Mouse (Mus musculus) thymus, postnatal 0 days (tissue): ENCODE measurements around the gene Dock9. TPM values are rescaled to one million over a fixed set of nuclear protein-coding genes. Genes with fewer than 3 reads are reported as not detected.

Experiments used
- DNase-seq: peaks from one replicate; pipeline ENCODE4 v3.0.0-alpha.2; 2015; ENCODE audit warnings: low spot score
- polyA plus RNA-seq: library from polyadenylated mRNA; unstranded; fragments of >200 nt; fragmentation: Nextera tagmentation; extraction: Ambion mirVana; gene quantifications from 2 replicates; pipeline ENCODE4 v1.2.1, GENCODE M21; 2015

Dock9 gene
- polyA plus RNA-seq, 1 experiment from 2014 or later, result 4.9 TPM

- no peak for DNase-seq
These were observed 266.8 kb downstream of the Dock9 start for GRCm38 (mm10) chr14:121530853-121531252.

- DNase-seq, result no peak
These were observed 269.8 kb downstream of the Dock9 start for GRCm38 (mm10) chr14:121527883-121528282.

DNA sequence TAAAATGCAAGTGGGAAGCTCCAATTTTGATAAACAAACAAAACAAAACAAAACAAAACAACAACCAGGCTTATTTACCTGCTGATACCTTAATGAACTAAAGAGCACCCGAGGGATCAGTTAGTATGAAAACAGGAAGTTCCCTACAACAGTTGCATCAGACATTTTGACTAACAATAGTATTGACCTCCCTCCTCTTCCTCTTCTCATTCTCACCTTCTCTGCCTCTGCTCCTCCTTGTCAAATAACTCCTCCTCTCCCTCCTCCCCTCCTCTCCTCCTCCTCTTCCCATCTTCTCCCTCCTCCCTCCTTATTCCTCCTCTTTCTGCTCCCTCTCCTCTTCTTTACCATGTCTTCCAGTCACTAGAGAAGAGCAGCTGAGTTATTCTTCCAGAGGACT is 270.4 kb downstream of the Dock9 start:
- no peak for DNase-seq

- no peak for DNase-seq
These were observed 275.9 kb downstream of the Dock9 start for GRCm38 (mm10) chr14:121521709-121522108.

DNA sequence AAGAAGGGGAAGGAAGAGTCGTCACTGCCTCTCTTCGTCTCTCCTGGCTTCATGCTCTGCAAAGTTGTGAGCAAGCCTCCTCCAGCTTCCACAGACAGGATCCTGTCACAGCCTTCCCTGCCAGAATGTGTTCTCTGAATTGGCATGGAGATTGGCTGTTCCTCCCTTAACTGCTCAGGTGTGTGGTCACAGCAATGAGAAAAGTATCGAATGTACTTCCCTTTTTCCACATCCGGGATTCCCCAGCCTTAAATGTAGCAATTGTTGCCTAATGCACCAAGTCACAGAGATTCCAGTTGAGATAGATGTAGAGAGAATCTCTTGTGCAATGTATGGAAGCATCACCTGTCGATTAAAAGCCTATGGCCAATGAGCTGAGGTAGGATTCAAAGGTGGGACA is 280.8 kb downstream of the Dock9 start:
- no peak for DNase-seq

DNA sequence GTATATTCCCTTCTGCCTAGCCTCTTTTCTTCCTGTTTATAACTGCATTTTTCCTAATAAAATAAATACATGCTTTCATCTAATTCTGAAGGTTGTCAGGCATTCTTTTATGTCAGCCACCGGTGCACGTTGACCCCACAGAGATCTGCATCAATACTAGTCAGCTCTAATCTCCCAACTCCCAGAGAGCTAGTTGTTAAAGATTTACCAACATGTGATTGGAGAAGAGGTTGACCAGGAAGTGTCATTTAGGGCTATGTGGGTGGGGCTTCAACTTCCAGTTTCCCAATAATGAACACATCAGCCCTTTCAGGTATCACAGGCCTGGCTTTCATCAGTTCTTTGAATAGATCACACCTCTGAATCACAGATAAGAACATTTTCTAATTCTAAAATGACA is 288.7 kb downstream of the Dock9 start:
- DNase-seq, result no peak

DNA sequence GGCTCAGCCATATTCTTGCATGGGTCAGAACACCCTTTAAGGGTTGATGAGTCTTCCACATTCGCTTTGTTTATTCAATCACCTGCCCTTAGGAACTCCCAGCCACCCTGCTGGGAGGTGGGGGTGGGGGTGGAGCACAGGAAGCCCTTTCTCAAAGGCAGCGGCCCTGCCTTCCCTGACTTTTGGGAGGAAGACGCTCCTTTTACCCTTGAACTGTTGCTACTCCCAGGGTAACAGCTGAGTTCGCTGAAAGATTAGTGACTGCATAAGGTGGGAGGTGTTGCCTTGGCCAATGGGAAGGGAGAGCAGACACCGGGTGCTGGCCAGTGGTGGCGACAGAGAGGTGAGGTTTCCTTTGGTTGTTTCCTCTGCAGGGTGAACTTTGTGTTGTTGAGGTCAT is 291.3 kb downstream of the Dock9 start:
- peak; percentile 18 for DNase-seq

GRCm38 (mm10) chr14:121505485-121505860 is 292.2 kb downstream of the Dock9 start:
- DNase-seq, result no peak

DNA sequence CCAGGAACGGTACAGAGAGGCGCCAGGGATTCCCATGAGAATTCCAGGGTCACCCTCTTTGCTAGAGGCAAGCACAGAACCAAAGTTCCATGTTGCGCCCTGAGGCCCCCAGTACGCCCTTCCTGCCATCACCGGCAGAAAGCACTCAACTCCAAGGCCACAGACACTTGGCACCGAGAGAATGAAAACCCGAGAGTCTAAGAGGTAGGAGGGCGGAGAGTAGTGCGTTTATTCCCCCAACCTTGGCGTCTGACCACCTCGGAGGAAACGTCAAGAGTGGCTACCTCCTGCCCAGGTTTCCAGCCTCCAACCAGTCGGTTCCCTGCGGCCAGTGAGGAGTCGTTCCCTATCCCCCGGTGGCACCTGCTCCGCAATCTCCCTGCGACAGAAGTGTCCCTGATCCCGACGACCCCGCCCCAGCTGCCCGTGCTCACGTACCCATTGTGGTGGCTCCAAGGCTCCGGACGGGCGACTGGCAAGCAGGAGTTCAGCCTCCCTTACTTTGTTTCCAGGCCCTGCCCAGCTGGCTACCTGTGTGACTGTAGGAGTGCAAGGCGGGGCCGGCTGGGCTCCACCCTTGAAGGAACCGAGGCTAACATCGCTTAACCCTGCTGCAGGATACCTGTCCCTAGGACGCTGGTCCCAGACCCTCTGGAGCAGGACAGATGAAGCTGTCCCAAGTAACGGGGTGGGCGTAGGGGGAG is 292.7 kb downstream of the Dock9 start, which contains the start of gene Slc15a1:
Gene Slc15a1, minus strand, starts transcription at position 472 of the 704 bp plus-strand sequence.
- no peak for DNase-seq

GRCm38 (mm10) chr14:121500577-121500976 is 297.1 kb downstream of the Dock9 start:
- DNase-seq, result no peak

DNA sequence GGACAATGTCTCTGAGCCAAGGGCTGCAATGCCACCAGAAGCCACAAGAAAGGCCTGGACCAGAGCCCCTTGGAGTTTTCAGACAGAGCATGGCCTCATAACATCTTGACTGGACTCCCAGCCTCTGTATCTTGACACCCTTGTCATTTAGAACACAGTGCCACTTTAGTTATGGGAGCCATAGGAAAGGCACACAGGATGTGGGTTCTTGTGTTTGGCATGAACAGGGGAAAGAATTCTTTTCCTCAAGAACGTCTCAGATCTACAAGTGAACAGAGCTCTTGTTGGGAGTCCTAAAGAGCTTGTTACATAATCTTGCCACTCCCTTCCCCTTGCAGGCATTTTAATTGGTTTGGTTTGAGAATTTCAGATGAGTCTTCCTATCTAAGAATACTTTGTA is 297.9 kb downstream of the Dock9 start:
- DNase-seq, result no peak

- DNase-seq, result no peak
These were observed 299.8 kb downstream of the Dock9 start for GRCm38 (mm10) chr14:121497800-121498199.

GRCm38 (mm10) chr14:121495741-121496140 is 301.9 kb downstream of the Dock9 start:
- no peak for DNase-seq

DNA sequence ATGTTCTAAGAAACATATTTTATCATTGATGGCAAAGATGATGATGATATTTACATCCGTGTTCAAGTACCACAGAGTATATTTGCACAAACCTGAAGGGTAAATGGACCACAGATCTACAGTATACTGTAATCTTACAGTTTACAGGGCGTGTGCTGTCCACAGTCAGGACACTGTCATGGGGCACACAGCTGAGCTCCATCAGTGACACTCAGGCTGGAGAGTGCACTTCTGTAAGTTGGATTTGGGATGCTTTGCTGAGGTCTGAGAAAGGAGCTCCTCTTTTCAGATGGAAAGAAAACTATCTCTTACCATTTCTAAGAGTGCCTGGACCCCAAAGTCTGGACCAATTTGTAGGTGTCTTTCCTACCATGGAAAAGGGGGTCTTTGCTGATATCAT is 302.5 kb downstream of the Dock9 start:
- no peak for DNase-seq

DNA sequence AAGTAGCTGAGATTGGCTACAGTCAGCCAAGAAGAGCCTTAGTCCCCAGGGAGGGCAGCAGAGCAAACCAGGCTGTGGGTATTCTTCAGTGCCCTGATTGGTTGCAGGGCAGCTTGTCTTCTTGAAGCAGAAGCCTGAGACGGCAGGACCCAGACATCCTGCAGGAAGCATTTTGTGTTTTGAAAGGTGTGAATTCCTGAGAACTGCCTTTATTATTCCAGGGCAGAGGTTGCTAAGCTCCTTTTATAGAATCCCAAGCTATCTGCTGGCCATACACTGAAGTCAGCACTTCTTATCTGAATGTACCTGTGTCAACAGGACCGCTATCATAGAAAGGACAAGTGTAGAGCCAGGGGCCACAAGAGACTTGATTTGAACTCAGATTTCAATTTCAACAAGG is 303.4 kb downstream of the Dock9 start:
- no peak for DNase-seq

GRCm38 (mm10) chr14:121493712-121494111 is 303.9 kb downstream of the Dock9 start:
- DNase-seq, result peak; percentile 27

- DNase-seq, result no peak
These were observed 305.3 kb downstream of the Dock9 start for GRCm38 (mm10) chr14:121492328-121492727.

Other genes with a start within 250 kb of the Dock9 start
- 90.1 and 102 TPM in 2 replicates for gene Ubac2, start 80.8 kb upstream of the Dock9 start, polyA plus RNA-seq
- gene Gpr18, start 117.9 kb upstream of the Dock9 start, polyA plus RNA-seq, result 5.5 and 6.3 TPM in 2 replicates
- gene Gpr183, start 167.4 kb upstream of the Dock9 start, polyA plus RNA-seq, result 12.5 and 13.4 TPM in 2 replicates
- 0.21 TPM in 1 of 2 replicates, not detected in the other for gene Timm8a2, start 236.8 kb upstream of the Dock9 start, polyA plus RNA-seq